Mouse (Mus musculus) neural tube, embryonic 12.5 days (tissue): Measurements from ENCODE around the gene Col4a6. TPM values are rescaled to one million over a fixed set of nuclear protein-coding genes. Genes with fewer than 3 reads are reported as not detected.
A peak's percentile ranks its signal among the peaks of the same experiment; 100 is the strongest.

Experiments used
- ATAC-seq: fragments of 200-750 bp; cut with Nextera tagmentation; 2 replicates; pipeline ENCODE4 v1.8.0; 2017; ENCODE audit warnings: low read depth, mild to moderate bottlenecking, moderate TSS enrichment, moderate library complexity; ENCODE audit not compliant: low FRiP score
- H3K27ac ChIP-seq: fragments of 300-500 bp; sonication (generic); 2 replicates; pipeline ENCODE4 v1.5.1; 2016
- H3K27me3 ChIP-seq: fragments of 300-500 bp; sonication (generic); replicated peaks from 2 replicates; pipeline ENCODE4 v1.6.1; 2016; ENCODE audit warnings: mild to moderate bottlenecking
- H3K36me3 ChIP-seq: fragments of 300-500 bp; sonication (generic); 2 replicates; pipeline ENCODE4 v1.6.1; 2016; ENCODE audit warnings: mild to moderate bottlenecking
- H3K4me1 ChIP-seq: fragments of 300-500 bp; sonication (generic); 2 replicates; pipeline ENCODE4 v1.6.1; 2016
- H3K4me2 ChIP-seq: fragments of 300-500 bp; sonication (generic); replicated peaks from 2 replicates; pipeline ENCODE4 v1.6.1; 2016; ENCODE audit warnings: mild to moderate bottlenecking
- H3K4me3 ChIP-seq: fragments of 300-500 bp; sonication (generic); 2 replicates; pipeline ENCODE4 v1.5.1; 2016
- H3K9ac ChIP-seq: fragments of 300-500 bp; sonication (generic); 2 replicates; pipeline ENCODE4 v1.6.1; 2016; ENCODE audit warnings: mild to moderate bottlenecking
- H3K9me3 ChIP-seq: fragments of 300-500 bp; sonication (generic); 2 replicates; pipeline ENCODE4 v1.6.1; 2016; ENCODE audit warnings: mild to moderate bottlenecking
- WGBS: fragments of 180-500 bp; shearing (Covaris S2); methylation state at CpG from one replicate; pipeline ENCODE4 v1.1.7; 2016; 5-methylcytosine and 5-hydroxymethylcytosine counted together
- polyA plus RNA-seq: library from polyadenylated mRNA; unstranded; fragments of >200 nt; fragmentation: Nextera tagmentation; extraction: Ambion mirVana; gene quantifications from 2 replicates; pipeline ENCODE4 v1.2.1, GENCODE M21; 2016

Col4a6 gene
- polyA plus RNA-seq, 1 experiment from 2014 or later: 3.2 TPM

- WGBS: 34% methylated on average over 2 of the region's 2 CpGs
- H3K9me3 ChIP-seq: no peaks in the 10 kb centered on the region
- no peak overlapping the region for H3K4me3 ChIP-seq
- H3K9ac ChIP-seq: no peak overlapping the region
- no peaks in the 10 kb centered on the region for H3K36me3 ChIP-seq
- H3K4me2 ChIP-seq: no peak overlapping the region
- peak; percentile 37; the same call in 1 of the 2 replicates for ATAC-seq
- no peaks in the 10 kb centered on the region for H3K27me3 ChIP-seq
- H3K27ac ChIP-seq: no peak overlapping the region
- H3K4me1 ChIP-seq: no peaks in the 10 kb centered on the region
Observed at GRCm38 (mm10) chrX:141384632-141385031, 89.2 kb downstream of the Col4a6 start.

GRCm38 (mm10) chrX:141370276-141370675 lies 103.6 kb downstream of the Col4a6 start:
- no peak overlapping the region for H3K27ac ChIP-seq
- no peak overlapping the region for H3K9ac ChIP-seq
- WGBS: 94% methylated on average over 1 of the region's 1 CpGs

GRCm38 (mm10) chrX:141363331-141363730 lies 110.5 kb downstream of the Col4a6 start:
- H3K9ac ChIP-seq: no peak overlapping the region
- no peaks in the 10 kb centered on the region for H3K4me1 ChIP-seq
- no peak overlapping the region for H3K4me3 ChIP-seq
- H3K27ac ChIP-seq: no peak overlapping the region
- no peaks in the 10 kb centered on the region for H3K9me3 ChIP-seq
- no peaks in the 10 kb centered on the region for H3K36me3 ChIP-seq
- no peak overlapping the region for H3K4me2 ChIP-seq
- no peak for ATAC-seq
- no peaks in the 10 kb centered on the region for H3K27me3 ChIP-seq

More at GRCm38 (mm10) chrX:141370276-141370675, 103.6 kb downstream of the Col4a6 start:
- no peaks in the 10 kb centered on the region for H3K9me3 ChIP-seq
- no peaks in the 10 kb centered on the region for H3K27me3 ChIP-seq
- H3K4me1 ChIP-seq: no peaks in the 10 kb centered on the region
- no peak overlapping the region for H3K4me3 ChIP-seq
- H3K4me2 ChIP-seq: no peak overlapping the region
- H3K36me3 ChIP-seq: no peaks in the 10 kb centered on the region
- no peak for ATAC-seq

GRCm38 (mm10) chrX:141341417-141341816 lies 132.5 kb downstream of the Col4a6 start:
- ATAC-seq: no peak
- no peaks in the 10 kb centered on the region for H3K4me1 ChIP-seq
- WGBS: 52% methylated on average over 2 of the region's 2 CpGs
- no peak overlapping the region for H3K9ac ChIP-seq
- no peak overlapping the region for H3K4me3 ChIP-seq
- no peak overlapping the region for H3K4me2 ChIP-seq
- H3K36me3 ChIP-seq: no peaks in the 10 kb centered on the region
- no peaks in the 10 kb centered on the region for H3K9me3 ChIP-seq
- H3K27me3 ChIP-seq: no peaks in the 10 kb centered on the region
- H3K27ac ChIP-seq: no peak overlapping the region

- no peak overlapping the region for H3K4me3 ChIP-seq
- no peaks in the 10 kb centered on the region for H3K4me1 ChIP-seq
- H3K9ac ChIP-seq: no peak overlapping the region
- H3K9me3 ChIP-seq: no peaks in the 10 kb centered on the region
- no peak overlapping the region for H3K4me2 ChIP-seq
- 90% methylated on average over 2 of the region's 2 CpGs for WGBS
- no peak overlapping the region for H3K27ac ChIP-seq
- ATAC-seq: no peak
- H3K27me3 ChIP-seq: peaks cover 6% of the 10 kb centered on the region; the same call in 1 of the 2 replicates
- no peaks in the 10 kb centered on the region for H3K36me3 ChIP-seq
Observed at GRCm38 (mm10) chrX:141328044-141328443, 145.8 kb downstream of the Col4a6 start.

- H3K27me3 ChIP-seq: no peaks in the 10 kb centered on the region; the same call in 1 of the 2 replicates
- no peaks in the 10 kb centered on the region for H3K36me3 ChIP-seq
- no peak for ATAC-seq
Observed at GRCm38 (mm10) chrX:141324201-141324600, 149.7 kb downstream of the Col4a6 start.

GRCm38 (mm10) chrX:141316217-141316616 lies 157.7 kb downstream of the Col4a6 start:
- Histone ChIP-seq H3K9me3 (no peaks in the 10 kb centered on the region), H3K27ac (no peak overlapping the region), H3K27me3 (no peaks in the 10 kb centered on the region), H3K4me2 (no peak overlapping the region), H3K9ac (no peak overlapping the region), H3K4me1 (no peaks in the 10 kb centered on the region), H3K4me3 (no peak overlapping the region), H3K36me3 (no peaks in the 10 kb centered on the region)
- WGBS: 80% methylated on average over 1 of the region's 1 CpGs
- no peak for ATAC-seq

More at GRCm38 (mm10) chrX:141324201-141324600, 149.7 kb downstream of the Col4a6 start:
- H3K4me3 ChIP-seq: no peak overlapping the region
- no peak overlapping the region for H3K9ac ChIP-seq
- WGBS: 38% methylated on average over 3 of the region's 3 CpGs
- no peaks in the 10 kb centered on the region for H3K9me3 ChIP-seq
- no peaks in the 10 kb centered on the region for H3K4me1 ChIP-seq
- H3K4me2 ChIP-seq: no peak overlapping the region
- H3K27ac ChIP-seq: no peak overlapping the region

GRCm38 (mm10) chrX:141315795-141316194 lies 158.1 kb downstream of the Col4a6 start:
- Histone ChIP-seq H3K9ac (no peak overlapping the region), H3K4me3 (no peak overlapping the region), H3K9me3 (no peaks in the 10 kb centered on the region), H3K36me3 (no peaks in the 10 kb centered on the region), H3K27ac (no peak overlapping the region), H3K4me1 (no peaks in the 10 kb centered on the region), H3K4me2 (no peak overlapping the region), H3K27me3 (no peaks in the 10 kb centered on the region)
- 59% methylated on average over 3 of the region's 3 CpGs for WGBS
- no peak for ATAC-seq

- H3K27me3 ChIP-seq: no peaks in the 10 kb centered on the region
- H3K4me3 ChIP-seq: no peak overlapping the region
- H3K27ac ChIP-seq: no peak overlapping the region
- H3K4me1 ChIP-seq: no peaks in the 10 kb centered on the region
- ATAC-seq: no peak
- no peak overlapping the region for H3K9ac ChIP-seq
- H3K36me3 ChIP-seq: no peaks in the 10 kb centered on the region
- WGBS: 79% methylated on average over 3 of the region's 3 CpGs
- no peak overlapping the region for H3K4me2 ChIP-seq
- no peaks in the 10 kb centered on the region for H3K9me3 ChIP-seq
Observed at GRCm38 (mm10) chrX:141292702-141293462, 181.0 kb downstream of the Col4a6 start.

GRCm38 (mm10) chrX:141276397-141276796 lies 197.5 kb downstream of the Col4a6 start:
- Histone ChIP-seq H3K27ac (no peak overlapping the region), H3K9ac (no peak overlapping the region), H3K36me3 (no peaks in the 10 kb centered on the region), H3K4me1 (no peaks in the 10 kb centered on the region), H3K4me3 (no peak overlapping the region), H3K9me3 (no peaks in the 10 kb centered on the region), H3K27me3 (no peaks in the 10 kb centered on the region), H3K4me2 (no peak overlapping the region)
- no peak for ATAC-seq
- 98% methylated on average over 2 of the region's 2 CpGs for WGBS

- 0 out of 2 replicates have a peak, but pooled peaks cover 3% of the 10 kb centered on the region for H3K27me3 ChIP-seq
- no peak overlapping the region for H3K4me3 ChIP-seq
- H3K9me3 ChIP-seq: no peaks in the 10 kb centered on the region
- no peak overlapping the region for H3K9ac ChIP-seq
- H3K4me1 ChIP-seq: no peaks in the 10 kb centered on the region
- H3K4me2 ChIP-seq: no peak overlapping the region
- H3K27ac ChIP-seq: no peak overlapping the region
- WGBS: 63% methylated on average over 1 of the region's 1 CpGs
- ATAC-seq: no peak
- no peaks in the 10 kb centered on the region for H3K36me3 ChIP-seq
Observed at GRCm38 (mm10) chrX:141265986-141266385, 207.9 kb downstream of the Col4a6 start.

GRCm38 (mm10) chrX:141249636-141250035 lies 224.2 kb downstream of the Col4a6 start:
- H3K4me2 ChIP-seq: no peak overlapping the region
- 71% methylated on average over 1 of the region's 1 CpGs for WGBS
- no peaks in the 10 kb centered on the region for H3K36me3 ChIP-seq
- H3K4me1 ChIP-seq: no peaks in the 10 kb centered on the region
- H3K27ac ChIP-seq: no peak overlapping the region
- no peak overlapping the region for H3K4me3 ChIP-seq
- H3K9ac ChIP-seq: no peak overlapping the region
- no peaks in the 10 kb centered on the region for H3K27me3 ChIP-seq
- no peaks in the 10 kb centered on the region for H3K9me3 ChIP-seq
- no peak for ATAC-seq
